Mouse (Mus musculus) liver, embryonic 13.5 days (tissue): ENCODE measurements at regions not wholly inside any gene's neighbourhood (a gene's known extent, or its start where the extent isn't known, plus 50 kb on each side); places are given as distances from the start of the nearest gene placed in this dataset.

Source experiments
- ATAC-seq: fragments of 200-750 bp; cut with Nextera tagmentation; 2 replicates; pipeline ENCODE4 v1.8.0; 2017; ENCODE audit warnings: low read depth, mild to moderate bottlenecking, moderate number of reproducible peaks, moderate library complexity
- DNase-seq: peaks from one replicate; pipeline ENCODE4 v3.0.0; 2022
- H3K27ac ChIP-seq: fragments of 300-500 bp; sonication (generic); 2 replicates; pipeline ENCODE4 v1.5.1; 2015; ENCODE audit warnings: moderate library complexity, mild to moderate bottlenecking, inconsistent platforms
- H3K27me3 ChIP-seq: fragments of 300-500 bp; sonication (generic); 2 replicates; pipeline ENCODE4 v1.6.1; 2015; ENCODE audit warnings: mild to moderate bottlenecking, inconsistent platforms
- H3K36me3 ChIP-seq: fragments of 300-500 bp; sonication (generic); 2 replicates; pipeline ENCODE4 v1.6.1; 2015; ENCODE audit warnings: mild to moderate bottlenecking, inconsistent platforms
- H3K4me1 ChIP-seq: fragments of 300-500 bp; sonication (generic); replicated peaks from 2 replicates; pipeline ENCODE4 v1.6.1; 2015; ENCODE audit warnings: inconsistent platforms
- H3K4me2 ChIP-seq: fragments of 300-500 bp; sonication (generic); 2 replicates; pipeline ENCODE4 v1.6.1; 2015; ENCODE audit warnings: inconsistent platforms, mild to moderate bottlenecking, moderate library complexity
- H3K4me3 ChIP-seq: fragments of 300-500 bp; sonication (generic); replicated peaks from 2 replicates; pipeline ENCODE4 v1.5.1; 2015; ENCODE audit warnings: mild to moderate bottlenecking, inconsistent platforms
- H3K9ac ChIP-seq: fragments of 300-500 bp; sonication (generic); 2 replicates; pipeline ENCODE4 v1.6.1; 2015; ENCODE audit warnings: mild to moderate bottlenecking, inconsistent platforms
- H3K9me3 ChIP-seq: fragments of 300-500 bp; sonication (generic); replicated peaks from 2 replicates; pipeline ENCODE4 v1.6.1; 2016; ENCODE audit warnings: inconsistent platforms
- WGBS: fragments of 180-500 bp; shearing (Covaris S2); methylation state at CpG from one replicate; pipeline ENCODE4 v1.1.7; 2015; ENCODE audit not compliant: insufficient replicate concordance; 5-methylcytosine and 5-hydroxymethylcytosine counted together

GRCm38 (mm10) chr4:153227680-153228420 is 254.8 kb downstream of the Ajap1 start:
- no peak for DNase-seq
- WGBS: 32% methylated on average over 13 of the region's 13 CpGs
- H3K4me1 ChIP-seq: no peaks in the 10 kb centered on the region
- H3K27ac ChIP-seq: no peak overlapping the region
- H3K4me2 ChIP-seq: no peak overlapping the region
- no peak overlapping the region for H3K4me3 ChIP-seq
- peaks cover 8% of the 10 kb centered on the region; the same call in 1 of the 2 replicates for H3K9me3 ChIP-seq
- no peaks in the 10 kb centered on the region for H3K27me3 ChIP-seq
- ATAC-seq: no peak
- no peaks in the 10 kb centered on the region for H3K36me3 ChIP-seq
- no peak overlapping the region for H3K9ac ChIP-seq

- H3K9me3 ChIP-seq: no peaks in the 10 kb centered on the region
- no peak overlapping the region for H3K4me3 ChIP-seq
- no peak for DNase-seq
- H3K27ac ChIP-seq: no peak overlapping the region
- 33% methylated on average over 6 of the region's 6 CpGs for WGBS
- no peaks in the 10 kb centered on the region for H3K4me1 ChIP-seq
- no peaks in the 10 kb centered on the region for H3K36me3 ChIP-seq
- no peak overlapping the region for H3K9ac ChIP-seq
- ATAC-seq: no peak
- H3K4me2 ChIP-seq: no peak overlapping the region
- H3K27me3 ChIP-seq: no peaks in the 10 kb centered on the region
Observed at GRCm38 (mm10) chr4:153224618-153225177, 257.9 kb downstream of the Ajap1 start.

GRCm38 (mm10) chr4:153223019-153223418 is 259.6 kb downstream of the Ajap1 start:
- Histone ChIP-seq H3K4me1 (no peaks in the 10 kb centered on the region), H3K4me2 (no peak overlapping the region), H3K27me3 (no peaks in the 10 kb centered on the region), H3K27ac (no peak overlapping the region), H3K36me3 (no peaks in the 10 kb centered on the region), H3K4me3 (no peak overlapping the region), H3K9ac (no peak overlapping the region), H3K9me3 (no peaks in the 10 kb centered on the region)
- WGBS: 57% methylated on average over 5 of the region's 5 CpGs
- DNase-seq (no peak), ATAC-seq (no peak)

- no peak for DNase-seq
- no peak overlapping the region for H3K4me3 ChIP-seq
- no peaks in the 10 kb centered on the region for H3K9me3 ChIP-seq
- no peak for ATAC-seq
- no peaks in the 10 kb centered on the region for H3K36me3 ChIP-seq
- H3K9ac ChIP-seq: no peak overlapping the region
- H3K4me2 ChIP-seq: no peak overlapping the region
- H3K4me1 ChIP-seq: no peaks in the 10 kb centered on the region
- no peak overlapping the region for H3K27ac ChIP-seq
- 41% methylated on average over 5 of the region's 6 CpGs for WGBS
- H3K27me3 ChIP-seq: no peaks in the 10 kb centered on the region
Observed at GRCm38 (mm10) chr4:153220485-153220884, 262.1 kb downstream of the Ajap1 start.

- Histone ChIP-seq H3K27ac (no peak overlapping the region), H3K4me3 (no peak overlapping the region), H3K4me2 (no peak overlapping the region), H3K27me3 (no peaks in the 10 kb centered on the region), H3K36me3 (no peaks in the 10 kb centered on the region), H3K4me1 (no peaks in the 10 kb centered on the region), H3K9me3 (no peaks in the 10 kb centered on the region), H3K9ac (no peak overlapping the region)
- DNase-seq (no peak), ATAC-seq (no peak)
- 41% methylated on average over 7 of the region's 7 CpGs for WGBS
Observed at GRCm38 (mm10) chr4:153220074-153220473, 262.5 kb downstream of the Ajap1 start.

GRCm38 (mm10) chr4:153217541-153217980 is 265.1 kb downstream of the Ajap1 start:
- H3K36me3 ChIP-seq: no peaks in the 10 kb centered on the region
- no peak for ATAC-seq
- no peaks in the 10 kb centered on the region for H3K9me3 ChIP-seq
- H3K27ac ChIP-seq: no peak overlapping the region
- no peak for DNase-seq
- WGBS: 34% methylated on average over 9 of the region's 9 CpGs
- H3K4me2 ChIP-seq: no peak overlapping the region
- no peak overlapping the region for H3K9ac ChIP-seq
- no peak overlapping the region for H3K4me3 ChIP-seq
- H3K4me1 ChIP-seq: no peaks in the 10 kb centered on the region
- no peaks in the 10 kb centered on the region for H3K27me3 ChIP-seq

- Histone ChIP-seq H3K27me3 (no peaks in the 10 kb centered on the region), H3K27ac (no peak overlapping the region), H3K36me3 (no peaks in the 10 kb centered on the region), H3K9me3 (no peaks in the 10 kb centered on the region), H3K4me3 (no peak overlapping the region), H3K4me1 (no peaks in the 10 kb centered on the region), H3K4me2 (no peak overlapping the region), H3K9ac (no peak overlapping the region)
- DNase-seq (no peak), ATAC-seq (no peak)
- WGBS: 70% methylated on average over 11 of the region's 11 CpGs
Observed at GRCm38 (mm10) chr4:153212095-153212494, 270.5 kb downstream of the Ajap1 start.

GRCm38 (mm10) chr4:153208822-153209221 is 273.8 kb downstream of the Ajap1 start:
- H3K27ac ChIP-seq: no peak overlapping the region
- no peaks in the 10 kb centered on the region for H3K36me3 ChIP-seq
- WGBS: 54% methylated on average over 2 of the region's 2 CpGs

GRCm38 (mm10) chr4:153208215-153208614 is 274.4 kb downstream of the Ajap1 start:
- H3K27me3 ChIP-seq: no peaks in the 10 kb centered on the region
- H3K4me1 ChIP-seq: no peaks in the 10 kb centered on the region
- H3K9ac ChIP-seq: no peak overlapping the region
- no peaks in the 10 kb centered on the region for H3K9me3 ChIP-seq
- no peaks in the 10 kb centered on the region for H3K36me3 ChIP-seq
- WGBS: 66% methylated on average over 6 of the region's 6 CpGs
- H3K4me3 ChIP-seq: no peak overlapping the region
- ATAC-seq (no peak), DNase-seq (no peak)
- no peak overlapping the region for H3K27ac ChIP-seq
- H3K4me2 ChIP-seq: no peak overlapping the region

More at GRCm38 (mm10) chr4:153208822-153209221, 273.8 kb downstream of the Ajap1 start:
- H3K9me3 ChIP-seq: no peaks in the 10 kb centered on the region
- H3K4me2 ChIP-seq: no peak overlapping the region
- no peaks in the 10 kb centered on the region for H3K4me1 ChIP-seq
- no peak overlapping the region for H3K9ac ChIP-seq
- no peak for ATAC-seq
- H3K4me3 ChIP-seq: no peak overlapping the region
- no peak for DNase-seq
- H3K27me3 ChIP-seq: no peaks in the 10 kb centered on the region

GRCm38 (mm10) chr4:153207578-153208102 is 275.0 kb downstream of the Ajap1 start:
- ATAC-seq: no peak

GRCm38 (mm10) chr4:153206789-153207457 is 275.7 kb downstream of the Ajap1 start:
- DNase-seq (no peak), ATAC-seq (no peak)
- Histone ChIP-seq H3K27me3 (no peaks in the 10 kb centered on the region), H3K4me1 (no peaks in the 10 kb centered on the region), H3K4me3 (no peak overlapping the region), H3K9ac (no peak overlapping the region), H3K27ac (no peak overlapping the region), H3K36me3 (no peaks in the 10 kb centered on the region), H3K9me3 (no peaks in the 10 kb centered on the region), H3K4me2 (no peak overlapping the region)
- WGBS: 51% methylated on average over 11 of the region's 11 CpGs

More at GRCm38 (mm10) chr4:153207578-153208102, 275.0 kb downstream of the Ajap1 start:
- Histone ChIP-seq H3K4me2 (no peak overlapping the region), H3K27ac (no peak overlapping the region), H3K27me3 (no peaks in the 10 kb centered on the region), H3K36me3 (no peaks in the 10 kb centered on the region), H3K9me3 (no peaks in the 10 kb centered on the region), H3K9ac (no peak overlapping the region), H3K4me1 (no peaks in the 10 kb centered on the region), H3K4me3 (no peak overlapping the region)
- DNase-seq: no peak
- WGBS: 70% methylated on average over 11 of the region's 11 CpGs
